Mouse (Mus musculus): ENCODE data around the gene Rab27a. TPM values are rescaled to one million over a fixed set of nuclear protein-coding genes. Genes with fewer than 3 reads are reported as not detected.
A peak's percentile ranks its signal among the peaks of the same experiment; 100 is the strongest.

The Rab27a gene
- total and polyA plus RNA-seq, 2 experiments from 2014 or later, result 1.7 to 4.0 TPM

- TF ChIP-seq EP300 (IDR thresholded peaks at IDR 0.05; ENCODE audit: low read depth) (no peak), CTCF (IDR thresholded peaks at IDR 0.05; ENCODE audit: low read depth) (no peak)
- no peak overlapping the region; the same call in 1 of the 2 replicates for H3K9ac ChIP-seq (replicated peaks; ENCODE audit: low read depth, low read length)
- no peaks in the 10 kb centered on the region for H3K9me3 ChIP-seq (replicated peaks; ENCODE audit: control insufficient read depth, low read length)
- H3K27ac ChIP-seq (ENCODE audit: low read depth), result no peak overlapping the region
- WGBS, result 63% methylated on average over 10 of the region's 10 CpGs
- no peaks in the 10 kb centered on the region for H3K27me3 ChIP-seq (ENCODE audit: control insufficient read depth, insufficient read depth, low read length)
- H3K4me2 ChIP-seq (ENCODE audit: low read depth, low read length), result peak overlapping the region; percentile 92
- H3K4me1 ChIP-seq (ENCODE audit: control insufficient read depth, insufficient read depth), result peaks cover 5% of the 10 kb centered on the region; the same call in 1 of the 2 replicates
- no peaks in the 10 kb centered on the region for H3K36me3 ChIP-seq (replicated peaks; ENCODE audit: control insufficient read depth, insufficient read depth, low read length)
- ATAC-seq (ENCODE audit: insufficient read depth, low read depth), result no peak
- DNase-seq (ENCODE audit: low spot score), result no peak
- H3K4me3 ChIP-seq (ENCODE audit: low read depth, low read length), result peak overlapping the region; percentile 52
Observed at GRCm38 (mm10) chr9:73045711-73046110, 1.1 kb downstream of the Rab27a start.

DNA sequence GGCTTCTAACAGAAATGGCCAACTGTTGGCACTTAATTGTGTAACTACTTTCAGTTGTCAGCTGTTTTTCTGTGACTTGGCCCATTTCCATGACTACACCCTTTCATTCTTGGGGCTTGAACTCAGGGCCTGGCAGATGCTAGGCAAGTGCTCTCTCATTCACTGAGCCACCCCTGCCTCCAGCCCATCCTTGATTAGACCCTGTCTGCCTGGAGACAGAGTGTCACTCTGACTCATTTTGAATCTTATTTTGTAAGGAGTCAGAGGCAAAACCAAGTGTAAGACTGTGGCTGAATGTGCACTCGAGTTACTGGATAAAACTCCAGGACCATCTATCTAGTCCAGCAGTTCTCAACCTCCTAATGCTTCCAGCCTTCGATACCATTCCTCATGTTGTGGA lies 3.3 kb downstream of the Rab27a start:
- H3K4me1 ChIP-seq (ENCODE audit: control insufficient read depth, insufficient read depth), result peaks cover 5% of the 10 kb centered on the region; the same call in 1 of the 2 replicates
- 72% methylated on average over 2 of the region's 2 CpGs for WGBS
- H3K9me3 ChIP-seq (replicated peaks; ENCODE audit: control insufficient read depth, low read length), result no peaks in the 10 kb centered on the region
- TF ChIP-seq CTCF (IDR thresholded peaks at IDR 0.05; ENCODE audit: low read depth) (no peak), EP300 (IDR thresholded peaks at IDR 0.05; ENCODE audit: low read depth) (no peak)
- H3K27me3 ChIP-seq (ENCODE audit: control insufficient read depth, insufficient read depth, low read length), result no peaks in the 10 kb centered on the region
- no peak overlapping the region for H3K9ac ChIP-seq (replicated peaks; ENCODE audit: low read depth, low read length)
- no peak overlapping the region for H3K27ac ChIP-seq (ENCODE audit: low read depth)
- no peaks in the 10 kb centered on the region for H3K36me3 ChIP-seq (replicated peaks; ENCODE audit: control insufficient read depth, insufficient read depth, low read length)
- DNase-seq (ENCODE audit: low spot score) (no peak), ATAC-seq (ENCODE audit: insufficient read depth, low read depth) (no peak)
- no peak overlapping the region for H3K4me3 ChIP-seq (ENCODE audit: low read depth, low read length)
- no peak overlapping the region for H3K4me2 ChIP-seq (ENCODE audit: low read depth, low read length)

DNA sequence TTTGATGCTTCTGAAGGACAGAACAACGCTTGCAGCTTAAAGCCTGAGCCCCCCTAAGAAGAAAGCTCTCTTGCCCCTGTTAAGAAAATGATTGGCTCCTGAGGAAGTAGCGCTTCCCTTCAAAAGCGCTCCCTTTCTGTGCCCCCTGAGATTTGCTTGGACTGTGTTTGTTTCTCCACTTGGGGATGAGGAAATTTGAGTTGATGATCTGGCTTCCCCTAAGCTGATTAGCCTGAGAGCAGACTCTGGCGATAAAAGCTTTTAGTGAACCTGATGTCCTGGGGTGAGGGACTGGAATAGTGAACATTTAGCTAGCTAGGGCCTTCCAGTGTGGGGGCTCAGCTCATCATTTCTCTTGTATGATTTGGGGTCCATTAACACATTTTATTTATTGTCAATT lies 4.3 kb downstream of the Rab27a start:
- Histone ChIP-seq H3K9ac (replicated peaks; ENCODE audit: low read depth, low read length) (no peak overlapping the region), H3K27ac (ENCODE audit: low read depth) (no peak overlapping the region), H3K27me3 (ENCODE audit: control insufficient read depth, insufficient read depth, low read length) (no peaks in the 10 kb centered on the region), H3K36me3 (replicated peaks; ENCODE audit: control insufficient read depth, insufficient read depth, low read length) (no peaks in the 10 kb centered on the region), H3K9me3 (replicated peaks; ENCODE audit: control insufficient read depth, low read length) (no peaks in the 10 kb centered on the region), H3K4me2 (ENCODE audit: low read depth, low read length) (no peak overlapping the region), H3K4me3 (ENCODE audit: low read depth, low read length) (no peak overlapping the region), H3K4me1 (ENCODE audit: control insufficient read depth, insufficient read depth) (peaks cover 5% of the 10 kb centered on the region; the same call in 1 of the 2 replicates)
- ATAC-seq (ENCODE audit: insufficient read depth, low read depth) (no peak), DNase-seq (ENCODE audit: low spot score) (no peak)
- TF ChIP-seq EP300 (IDR thresholded peaks at IDR 0.05; ENCODE audit: low read depth) (no peak), CTCF (IDR thresholded peaks at IDR 0.05; ENCODE audit: low read depth) (no peak)
- WGBS, result 22% methylated on average over 4 of the region's 4 CpGs

DNA sequence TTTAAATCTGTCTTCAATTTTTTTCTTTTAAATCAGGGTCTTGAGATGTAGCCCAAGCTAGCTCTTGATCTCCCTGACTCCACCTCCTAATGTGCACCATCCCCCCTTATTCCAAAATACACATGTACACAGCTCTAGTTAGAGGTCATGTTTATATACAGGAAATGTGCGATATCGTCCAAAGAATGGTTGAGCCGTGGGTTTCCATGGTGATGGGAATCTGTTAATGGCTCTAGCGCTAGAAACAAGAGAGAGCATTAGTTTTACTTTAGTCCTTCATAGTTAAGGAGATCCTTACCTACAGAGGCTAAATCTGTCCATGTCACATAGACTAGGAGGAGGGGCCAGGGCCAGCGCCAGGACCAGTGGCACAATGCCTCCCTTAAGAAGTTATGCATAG lies 5.2 kb downstream of the Rab27a start:
- 52% methylated on average over 5 of the region's 5 CpGs for WGBS
- Histone ChIP-seq H3K27me3 (ENCODE audit: control insufficient read depth, insufficient read depth, low read length) (no peaks in the 10 kb centered on the region), H3K4me3 (ENCODE audit: low read depth, low read length) (no peak overlapping the region), H3K4me2 (ENCODE audit: low read depth, low read length) (no peak overlapping the region), H3K36me3 (replicated peaks; ENCODE audit: control insufficient read depth, insufficient read depth, low read length) (no peaks in the 10 kb centered on the region), H3K9me3 (replicated peaks; ENCODE audit: control insufficient read depth, low read length) (no peaks in the 10 kb centered on the region), H3K4me1 (ENCODE audit: control insufficient read depth, insufficient read depth) (no peaks in the 10 kb centered on the region), H3K27ac (ENCODE audit: low read depth) (no peak overlapping the region), H3K9ac (replicated peaks; ENCODE audit: low read depth, low read length) (no peak overlapping the region)
- DNase-seq (ENCODE audit: low spot score) (no peak), ATAC-seq (ENCODE audit: insufficient read depth, low read depth) (no peak)
- TF ChIP-seq CTCF (IDR thresholded peaks at IDR 0.05; ENCODE audit: low read depth) (no peak), EP300 (IDR thresholded peaks at IDR 0.05; ENCODE audit: low read depth) (no peak)

- no peaks in the 10 kb centered on the region; the same call in 1 of the 2 replicates for H3K4me1 ChIP-seq (ENCODE audit: control insufficient read depth, insufficient read depth)
- no peaks in the 10 kb centered on the region for H3K9me3 ChIP-seq (replicated peaks; ENCODE audit: control insufficient read depth, low read length)
- no peaks in the 10 kb centered on the region for H3K27me3 ChIP-seq (ENCODE audit: control insufficient read depth, insufficient read depth, low read length)
- WGBS, result 59% methylated on average over 8 of the region's 8 CpGs
- no peak overlapping the region for H3K4me2 ChIP-seq (ENCODE audit: low read depth, low read length)
- H3K9ac ChIP-seq (replicated peaks; ENCODE audit: low read depth, low read length), result no peak overlapping the region
- ATAC-seq (ENCODE audit: insufficient read depth, low read depth) (no peak), DNase-seq (ENCODE audit: low spot score) (no peak)
- H3K36me3 ChIP-seq (replicated peaks; ENCODE audit: control insufficient read depth, insufficient read depth, low read length), result no peaks in the 10 kb centered on the region
- H3K4me3 ChIP-seq (ENCODE audit: low read depth, low read length), result no peak overlapping the region
- no peak overlapping the region for H3K27ac ChIP-seq (ENCODE audit: low read depth)
- no peak for TF ChIP-seq EP300 (IDR thresholded peaks at IDR 0.05; ENCODE audit: low read depth)
- TF ChIP-seq CTCF (IDR thresholded peaks at IDR 0.05; ENCODE audit: low read depth), result no peak
Observed at GRCm38 (mm10) chr9:73050606-73051005, 6.0 kb downstream of the Rab27a start.

DNA sequence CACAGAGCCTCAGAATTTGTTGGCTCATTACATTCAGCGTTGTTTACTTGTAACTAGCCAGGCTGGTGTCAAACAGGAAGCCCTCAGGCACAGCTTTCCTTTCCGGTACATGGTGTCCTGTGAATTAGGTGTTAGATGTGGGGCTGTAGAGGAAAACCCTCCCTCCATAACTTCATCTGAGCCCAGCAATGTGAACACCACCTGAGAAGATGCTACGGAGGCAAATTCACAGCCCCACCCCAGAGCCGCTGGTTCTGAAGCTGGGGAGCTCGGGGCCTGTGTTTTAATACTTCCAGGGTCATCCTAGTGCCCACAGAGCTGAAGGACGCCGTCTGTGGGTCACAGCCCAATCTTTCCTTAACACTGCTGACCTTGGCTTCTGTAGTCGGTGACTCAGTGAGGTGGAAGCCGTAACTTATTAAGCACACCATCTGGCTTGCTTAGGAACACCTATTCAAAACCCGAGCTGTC lies 10.8 kb downstream of the Rab27a start:
- Histone ChIP-seq H3K4me3 (ENCODE audit: low read depth, low read length) (no peak overlapping the region), H3K36me3 (replicated peaks; ENCODE audit: control insufficient read depth, insufficient read depth, low read length) (no peaks in the 10 kb centered on the region), H3K4me1 (ENCODE audit: control insufficient read depth, insufficient read depth) (no peaks in the 10 kb centered on the region; the same call in 1 of the 2 replicates), H3K4me2 (ENCODE audit: low read depth, low read length) (no peak overlapping the region), H3K9me3 (replicated peaks; ENCODE audit: control insufficient read depth, low read length) (no peaks in the 10 kb centered on the region), H3K9ac (replicated peaks; ENCODE audit: low read depth, low read length) (no peak overlapping the region), H3K27ac (ENCODE audit: low read depth) (no peak overlapping the region), H3K27me3 (ENCODE audit: control insufficient read depth, insufficient read depth, low read length) (no peaks in the 10 kb centered on the region)
- DNase-seq (ENCODE audit: low spot score), result no peak
- TF ChIP-seq CTCF (IDR thresholded peaks at IDR 0.05; ENCODE audit: low read depth) (no peak), EP300 (IDR thresholded peaks at IDR 0.05; ENCODE audit: low read depth) (peak; percentile 53; the same call in 1 of the 2 replicates)
- WGBS, result 57% methylated on average over 10 of the region's 10 CpGs
- no peak; the same call in 1 of the 2 replicates for ATAC-seq (ENCODE audit: insufficient read depth, low read depth)

All from heart, postnatal 0 days (tissue).